Mouse (Mus musculus) kidney, postnatal 0 days (tissue): ENCODE results near the gene Gpc6. TPM values are rescaled to one million over a fixed set of nuclear protein-coding genes. Genes with fewer than 3 reads are reported as not detected.

Source experiments
- ATAC-seq: fragments of 200-750 bp; cut with Nextera tagmentation; replicated peaks from 2 replicates; pipeline ENCODE4 v1.8.0; 2017; ENCODE audit warnings: low read depth, moderate number of reproducible peaks, moderate TSS enrichment, moderate library complexity; ENCODE audit not compliant: low FRiP score
- DNase-seq: peaks from one replicate; pipeline ENCODE4 v3.0.0-alpha.2; 2016; ENCODE audit warnings: low spot score
- H3K27ac ChIP-seq: fragments of 300-500 bp; sonication (generic); 2 replicates; pipeline ENCODE4 v1.5.1; 2014; ENCODE audit warnings: mild to moderate bottlenecking
- H3K27me3 ChIP-seq: fragments of 300-500 bp; sonication (generic); 2 replicates; pipeline ENCODE4 v1.6.1; 2014; ENCODE audit warnings: low read length, mixed read lengths; ENCODE audit not compliant: insufficient read depth
- H3K36me3 ChIP-seq: fragments of 300-500 bp; sonication (generic); 2 replicates; pipeline ENCODE4 v1.6.1; 2014; ENCODE audit warnings: low read length, mixed read lengths; ENCODE audit not compliant: insufficient read depth
- H3K4me1 ChIP-seq: fragments of 300-500 bp; sonication (generic); replicated peaks from 2 replicates; pipeline ENCODE4 v1.6.1; 2014; ENCODE audit warnings: antibody characterized with exemption, low read length, mixed read lengths; ENCODE audit not compliant: insufficient read depth
- H3K4me2 ChIP-seq: fragments of 300-500 bp; sonication (generic); 2 replicates; pipeline ENCODE4 v1.6.1; 2014; ENCODE audit warnings: mild to moderate bottlenecking, low read length, moderate library complexity, mixed read lengths
- H3K4me3 ChIP-seq: fragments of 300-500 bp; sonication (generic); replicated peaks from 2 replicates; pipeline ENCODE4 v1.5.1; 2014; ENCODE audit warnings: low read depth, low read length
- H3K9ac ChIP-seq: fragments of 300-500 bp; sonication (generic); 2 replicates; pipeline ENCODE4 v1.6.1; 2014; ENCODE audit warnings: low read depth, low read length
- H3K9me3 ChIP-seq: fragments of 300-500 bp; sonication (generic); replicated peaks from 2 replicates; pipeline ENCODE4 v1.6.1; 2016; ENCODE audit warnings: low read length, inconsistent platforms, mixed read lengths
- CTCF ChIP-seq: IDR thresholded peaks from 2 replicates; pipeline ENCODE4 v1.5.1; 2016; ENCODE audit warnings: antibody characterized with exemption, low read depth, mild to moderate bottlenecking, moderate library complexity
- WGBS: fragments of 180-500 bp; shearing (Covaris S2); extraction: QIAGEN DNeasy Blood & Tissue Kit; methylation state at CpG from one replicate; pipeline ENCODE4 v1.1.7; 2014; 5-methylcytosine and 5-hydroxymethylcytosine counted together
- polyA plus RNA-seq: library from polyadenylated mRNA; unstranded; fragments of >200 nt; fragmentation: Nextera tagmentation; extraction: Ambion mirVana; gene quantifications from 2 replicates; pipeline ENCODE4 v1.2.1, GENCODE M21; 2015

Gene Gpc6
- polyA plus RNA-seq, 1 experiment from 2014 or later, result 46.4 TPM

DNA sequence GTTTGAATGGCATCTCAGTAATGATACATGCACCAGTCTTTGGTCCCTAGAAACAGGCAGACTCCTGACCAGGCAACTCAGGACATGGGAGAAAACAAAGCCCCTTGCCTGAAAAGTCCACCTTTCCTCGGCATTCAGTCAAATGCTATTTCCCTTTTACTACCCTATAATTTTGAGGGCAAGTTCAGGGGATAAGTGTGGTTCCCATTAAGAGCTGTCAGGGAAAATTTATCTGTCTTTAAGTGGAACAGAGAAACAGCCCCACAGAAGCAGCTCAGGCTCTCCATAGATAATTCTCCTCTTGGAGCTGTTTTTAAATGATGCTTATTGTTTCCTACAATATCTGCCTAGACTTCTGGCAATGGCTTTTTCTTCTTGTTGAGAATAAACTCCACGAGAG is 123.8 kb downstream of the Gpc6 start:
- ATAC-seq (no peak), DNase-seq (no peak)
- Histone ChIP-seq H3K27ac (no peak overlapping the region), H3K4me1 (no peaks in the 10 kb centered on the region), H3K9me3 (no peaks in the 10 kb centered on the region), H3K4me2 (no peak overlapping the region), H3K27me3 (no peaks in the 10 kb centered on the region), H3K9ac (no peak overlapping the region), H3K36me3 (no peaks in the 10 kb centered on the region), H3K4me3 (no peak overlapping the region)
- WGBS, result 27% methylated on average over 2 of the region's 2 CpGs
- no peak for TF ChIP-seq CTCF

DNA sequence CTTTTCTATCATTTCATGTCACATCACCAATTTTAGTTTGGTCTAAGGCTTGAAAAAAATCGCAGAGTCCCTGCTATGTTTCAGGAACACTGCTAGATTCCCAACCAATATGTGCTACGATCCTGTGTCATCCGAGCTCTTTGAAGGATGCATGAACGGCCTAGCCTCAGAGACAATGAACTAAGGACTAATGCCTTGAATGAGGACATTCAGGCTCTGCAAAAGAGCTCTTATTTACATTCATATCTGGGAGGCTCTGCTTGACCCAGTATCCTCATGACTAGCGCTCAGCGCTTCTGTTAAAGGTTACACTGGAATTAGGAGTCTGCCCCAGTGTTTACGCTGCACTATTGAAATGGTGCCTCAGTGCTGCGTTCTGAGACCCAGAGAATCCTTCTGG is 125.8 kb downstream of the Gpc6 start:
- Histone ChIP-seq H3K27me3 (no peaks in the 10 kb centered on the region), H3K4me2 (no peak overlapping the region), H3K4me1 (no peaks in the 10 kb centered on the region), H3K36me3 (no peaks in the 10 kb centered on the region), H3K9ac (no peak overlapping the region), H3K27ac (no peak overlapping the region), H3K9me3 (no peaks in the 10 kb centered on the region), H3K4me3 (no peak overlapping the region)
- ATAC-seq, result no peak
- TF ChIP-seq CTCF, result no peak
- 85% methylated on average over 8 of the region's 8 CpGs for WGBS
- DNase-seq, result no peak

DNA sequence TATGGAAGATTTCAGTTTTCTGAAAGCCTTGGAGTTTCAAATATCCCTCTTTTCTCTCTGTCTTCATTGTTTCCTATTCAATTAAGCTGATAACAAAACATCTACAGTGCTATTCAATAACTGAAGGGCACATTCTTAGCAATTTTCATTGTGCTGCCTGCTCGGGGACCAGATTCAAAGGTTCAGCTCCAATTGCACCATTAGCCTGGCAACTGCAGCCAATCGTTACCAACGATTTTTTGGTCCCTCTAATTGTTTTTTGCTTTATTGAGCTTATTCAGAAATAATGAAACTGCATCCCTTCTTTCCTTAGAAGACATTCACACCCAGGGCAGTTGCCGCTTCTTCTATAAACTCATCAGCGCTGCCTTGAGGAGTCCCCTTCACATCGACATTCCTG is 128.2 kb downstream of the Gpc6 start:
- H3K4me2 ChIP-seq, result no peak overlapping the region
- DNase-seq, result no peak
- WGBS, result 70% methylated on average over 6 of the region's 6 CpGs
- no peak for TF ChIP-seq CTCF
- H3K36me3 ChIP-seq, result no peaks in the 10 kb centered on the region
- no peak for ATAC-seq
- H3K9me3 ChIP-seq, result no peaks in the 10 kb centered on the region
- no peak overlapping the region for H3K27ac ChIP-seq
- no peak overlapping the region for H3K9ac ChIP-seq
- H3K4me3 ChIP-seq, result no peak overlapping the region
- H3K27me3 ChIP-seq, result no peaks in the 10 kb centered on the region
- H3K4me1 ChIP-seq, result no peaks in the 10 kb centered on the region

DNA sequence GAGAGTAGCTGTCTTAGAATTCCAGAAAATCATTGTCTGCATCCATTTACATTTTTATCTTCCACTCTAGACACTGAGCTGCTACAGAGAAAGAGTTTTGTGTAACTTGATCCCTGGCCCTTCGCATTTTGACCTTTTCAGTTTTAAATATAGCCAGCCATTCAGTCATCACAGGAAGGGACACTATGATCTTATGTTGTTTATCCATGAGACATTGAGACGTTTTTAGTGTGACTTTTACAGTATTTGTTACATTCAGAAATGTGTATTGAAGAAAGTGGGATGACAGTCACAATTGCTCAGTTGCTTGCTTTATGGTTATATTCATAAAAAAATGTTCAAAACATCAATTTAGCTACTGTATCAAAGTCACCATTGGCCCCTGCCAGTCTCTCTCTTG is 130.0 kb downstream of the Gpc6 start:
- 36% methylated on average over 2 of the region's 2 CpGs for WGBS

DNA sequence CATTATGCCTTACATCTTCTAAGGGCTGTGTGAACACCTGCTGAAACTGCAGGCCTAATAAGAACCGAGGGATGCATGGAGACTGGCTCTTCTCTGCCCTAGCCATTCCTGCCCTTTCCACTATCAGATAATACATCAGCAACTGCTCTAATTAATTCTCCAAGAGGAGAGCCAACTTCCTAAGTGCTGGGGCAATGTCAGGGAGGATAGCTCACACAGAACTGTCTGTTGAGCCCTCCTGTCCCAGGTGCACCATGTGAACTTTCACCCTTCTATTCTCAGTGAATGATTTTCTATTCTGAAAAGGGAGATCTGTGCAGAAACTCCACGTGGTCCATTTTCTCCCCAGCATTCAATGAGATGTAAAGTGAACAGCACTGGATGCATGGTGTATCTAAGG is 136.0 kb downstream of the Gpc6 start:
- no peak overlapping the region for H3K27ac ChIP-seq
- 0 out of 2 replicates have a peak, but pooled peaks have one; percentile 33 for ATAC-seq
- WGBS, result 33% methylated on average over 2 of the region's 2 CpGs

More for the DNA sequence above, 130.0 kb downstream of the Gpc6 start:
- no peaks in the 10 kb centered on the region for H3K9me3 ChIP-seq
- ATAC-seq (no peak), DNase-seq (peak; percentile 51)
- no peaks in the 10 kb centered on the region for H3K36me3 ChIP-seq
- no peak overlapping the region for H3K9ac ChIP-seq
- H3K4me2 ChIP-seq, result no peak overlapping the region
- TF ChIP-seq CTCF, result no peak
- H3K4me3 ChIP-seq, result no peak overlapping the region
- no peaks in the 10 kb centered on the region for H3K4me1 ChIP-seq
- no peak overlapping the region for H3K27ac ChIP-seq
- no peaks in the 10 kb centered on the region for H3K27me3 ChIP-seq

DNA sequence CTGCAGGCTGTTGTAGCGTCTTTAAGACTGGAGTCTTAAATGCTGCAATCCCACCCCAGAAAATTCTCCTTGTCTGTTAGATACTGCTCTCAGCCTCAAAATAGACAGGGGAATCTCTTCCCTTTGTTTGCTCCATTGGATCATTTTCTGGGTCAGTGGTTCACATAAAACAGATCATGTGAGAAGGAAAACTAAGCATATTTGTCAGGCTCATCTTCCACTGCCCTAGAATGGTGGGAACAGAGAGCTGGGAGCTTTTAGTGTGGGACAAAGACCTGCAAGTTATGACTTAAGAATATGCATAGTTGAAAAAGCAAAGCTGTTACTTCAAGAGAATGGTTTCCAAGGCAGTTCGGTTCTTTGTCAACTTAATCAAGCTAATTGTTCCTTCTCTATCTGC is 136.4 kb downstream of the Gpc6 start:
- WGBS, result 55% methylated on average over 2 of the region's 2 CpGs
- H3K27me3 ChIP-seq, result no peaks in the 10 kb centered on the region
- TF ChIP-seq CTCF, result no peak
- no peaks in the 10 kb centered on the region for H3K9me3 ChIP-seq
- H3K4me3 ChIP-seq, result no peak overlapping the region
- ATAC-seq (no peak), DNase-seq (peak; percentile 47)
- H3K9ac ChIP-seq, result no peak overlapping the region
- H3K4me1 ChIP-seq, result no peaks in the 10 kb centered on the region
- H3K4me2 ChIP-seq, result no peak overlapping the region
- no peak overlapping the region for H3K27ac ChIP-seq
- H3K36me3 ChIP-seq, result no peaks in the 10 kb centered on the region

More for the DNA sequence above, 136.0 kb downstream of the Gpc6 start:
- H3K4me1 ChIP-seq, result no peaks in the 10 kb centered on the region
- TF ChIP-seq CTCF, result no peak
- H3K27me3 ChIP-seq, result no peaks in the 10 kb centered on the region
- H3K9ac ChIP-seq, result no peak overlapping the region
- H3K4me3 ChIP-seq, result no peak overlapping the region
- no peaks in the 10 kb centered on the region for H3K9me3 ChIP-seq
- H3K36me3 ChIP-seq, result no peaks in the 10 kb centered on the region
- H3K4me2 ChIP-seq, result no peak overlapping the region
- DNase-seq, result peak; percentile 12

DNA sequence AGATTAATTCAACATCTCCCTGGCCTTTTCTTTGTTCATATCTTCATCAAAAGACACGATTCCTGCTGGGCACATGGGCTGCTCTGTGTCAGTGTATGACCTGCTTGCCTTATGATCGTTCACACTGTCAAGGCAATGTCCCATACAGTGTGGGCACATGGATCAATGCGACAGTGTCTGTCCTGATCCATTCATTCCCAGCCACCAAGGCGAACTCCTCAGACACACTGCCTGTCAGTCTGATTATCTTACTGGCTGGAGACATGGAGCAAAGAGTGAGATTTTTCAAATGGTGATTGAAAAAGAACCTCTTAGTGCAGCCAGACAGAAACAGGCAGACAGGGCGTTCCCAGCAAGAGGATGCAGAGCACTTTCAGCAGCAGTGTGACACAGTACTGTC is 143.1 kb downstream of the Gpc6 start:
- H3K27ac ChIP-seq, result no peak overlapping the region
- no peaks in the 10 kb centered on the region for H3K9me3 ChIP-seq
- ATAC-seq, result no peak
- no peak overlapping the region for H3K9ac ChIP-seq
- no peaks in the 10 kb centered on the region for H3K36me3 ChIP-seq
- WGBS, result 92% methylated on average over 5 of the region's 5 CpGs
- no peaks in the 10 kb centered on the region for H3K27me3 ChIP-seq
- no peak overlapping the region for H3K4me3 ChIP-seq
- no peak overlapping the region for H3K4me2 ChIP-seq
- no peak for DNase-seq
- no peak for TF ChIP-seq CTCF
- H3K4me1 ChIP-seq, result no peaks in the 10 kb centered on the region
